Mouse (Mus musculus) frontal cortex, postnatal 25 days (tissue): Measurements from ENCODE around the gene Dnah3.

Experiments
- DNase-seq, 2 experiments: peaks; one replicate each; pipeline ENCODE4 v3.0.0; 2022; ENCODE audit warnings: low spot score in 2 of 2

The Dnah3 gene

GRCm38 (mm10) chr7:120095180-120095579 lies at the start of gene Dnah3:
Dnah3 (minus strand) TSS chr7:120095280.
- no peak for DNase-seq

DNA sequence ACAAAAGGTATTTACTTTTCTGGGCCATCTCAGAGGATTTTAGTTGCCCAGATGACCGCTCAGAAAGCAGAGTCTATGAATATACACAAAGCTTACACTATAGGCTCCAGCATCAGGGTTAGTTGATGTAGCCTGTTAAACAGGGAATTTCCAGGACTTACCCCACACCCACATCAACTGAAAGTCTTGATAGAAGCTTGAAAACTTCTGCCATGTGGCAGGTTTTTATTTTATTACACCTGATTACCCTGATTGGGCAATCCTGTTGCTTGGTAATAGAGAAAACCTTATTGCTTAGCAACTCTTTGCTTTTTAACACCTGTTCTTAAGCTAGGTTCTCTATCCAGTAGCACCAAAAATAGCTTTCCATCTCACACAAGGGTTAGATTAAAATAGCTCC lies 47.7 kb upstream of the Dnah3 start:
- DNase-seq = no peak

DNA sequence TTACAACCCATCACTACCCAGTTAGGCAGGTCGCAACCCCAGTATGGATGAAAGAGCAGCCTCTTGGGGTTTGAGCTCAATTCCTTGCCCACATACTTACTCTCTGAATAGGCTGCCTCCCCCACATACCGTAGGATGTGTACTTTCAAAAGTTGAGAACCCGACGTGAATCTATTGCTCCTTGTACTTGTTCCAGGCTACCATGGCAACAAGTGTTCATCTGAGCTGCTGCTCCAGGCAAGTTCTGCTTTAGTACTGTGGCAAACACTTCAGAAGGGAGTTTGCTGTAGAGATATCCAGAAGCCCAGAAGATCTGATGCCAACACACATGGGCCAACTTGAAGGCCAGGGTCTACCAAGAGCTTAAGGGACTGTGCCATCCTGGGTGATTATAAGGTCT lies 33.9 kb upstream of the Dnah3 start:
- no peak for DNase-seq

GRCm38 (mm10) chr7:120127686-120128059 lies 32.6 kb upstream of the Dnah3 start:
- DNase-seq = no peak

GRCm38 (mm10) chr7:120126976-120127685 lies 32.1 kb upstream of the Dnah3 start:
- no peak for DNase-seq

- DNase-seq = peak; percentile 51 to 68
These were observed 29.8 kb upstream of the Dnah3 start for GRCm38 (mm10) chr7:120124844-120125243.

DNA sequence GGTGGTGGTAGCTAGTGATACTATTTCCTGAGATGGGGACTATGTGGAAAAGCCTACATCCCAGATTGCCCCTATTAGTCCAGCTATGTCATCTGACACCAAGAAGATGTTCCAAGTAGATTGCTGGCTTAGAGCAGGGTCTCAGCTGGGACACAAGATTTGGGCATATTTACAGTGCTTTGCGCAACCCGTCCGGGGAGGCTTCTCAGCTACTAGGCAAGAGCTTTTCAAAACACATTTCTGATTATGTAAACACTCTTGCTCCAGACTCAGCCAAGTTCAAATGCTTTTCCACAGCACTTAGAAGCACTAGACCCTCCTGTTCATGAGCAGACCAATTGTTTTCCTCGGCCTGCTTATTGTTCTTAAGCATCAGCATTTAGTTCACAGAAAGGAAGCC lies 28.7 kb upstream of the Dnah3 start:
- DNase-seq = no peak

DNA sequence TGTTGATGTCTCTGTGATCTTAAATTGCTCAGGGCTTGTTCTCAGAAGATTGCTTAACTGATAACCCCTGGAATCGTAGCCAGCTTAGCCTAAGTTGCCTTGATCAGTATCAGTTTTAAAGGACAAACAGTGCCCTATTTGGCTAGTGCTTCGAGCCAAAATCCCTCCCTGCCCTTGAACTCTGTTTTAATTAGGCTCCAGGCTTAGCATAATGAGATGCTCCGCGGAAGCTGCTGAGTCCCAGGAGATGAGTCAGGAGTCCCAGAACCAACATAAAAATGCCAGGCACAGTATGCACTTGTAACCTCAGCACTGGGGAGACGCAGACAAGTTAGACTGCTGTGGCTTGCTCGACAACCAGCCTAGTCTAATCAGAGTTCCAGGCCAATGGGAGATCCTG lies 22.4 kb upstream of the Dnah3 start:
- no peak for DNase-seq

- DNase-seq = no peak
These were observed 21.9 kb upstream of the Dnah3 start for GRCm38 (mm10) chr7:120116976-120117375.

DNA sequence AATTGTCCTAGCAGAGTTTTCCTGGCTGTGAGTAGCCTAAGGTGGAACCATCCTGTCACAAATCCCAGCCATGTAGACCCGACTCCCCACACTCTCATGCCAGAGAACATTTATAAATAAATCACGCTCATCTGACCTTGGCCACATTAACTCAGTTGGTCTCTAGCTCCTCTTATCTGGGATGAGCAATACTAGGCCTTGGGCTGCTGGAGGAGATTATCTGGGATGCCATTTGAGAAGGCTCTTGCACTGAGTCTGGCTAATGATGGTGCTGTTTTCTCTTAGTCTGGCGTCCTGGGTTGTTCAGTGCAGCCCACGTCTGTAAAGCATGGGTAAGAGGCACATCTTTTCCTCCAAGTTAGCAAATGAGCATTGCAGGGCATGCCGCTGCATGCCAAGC lies 14.6 kb upstream of the Dnah3 start:
- DNase-seq = no peak

- no peak for DNase-seq
These were observed 11.3 kb upstream of the Dnah3 start for GRCm38 (mm10) chr7:120106356-120106755.

GRCm38 (mm10) chr7:120104975-120105374 lies 9.9 kb upstream of the Dnah3 start:
- DNase-seq = no peak

GRCm38 (mm10) chr7:120103019-120103567 lies 8.0 kb upstream of the Dnah3 start:
- no peak for DNase-seq

- DNase-seq = peak; percentile 27 to 39
These were observed 7.3 kb upstream of the Dnah3 start, which contains the start of gene Tmem159 for GRCm38 (mm10) chr7:120102164-120102972. Tmem159 (plus strand) TSS chr7:120102353.

GRCm38 (mm10) chr7:120098403-120098802 lies 3.3 kb upstream of the Dnah3 start:
- DNase-seq = peak; percentile 25 to 36

DNA sequence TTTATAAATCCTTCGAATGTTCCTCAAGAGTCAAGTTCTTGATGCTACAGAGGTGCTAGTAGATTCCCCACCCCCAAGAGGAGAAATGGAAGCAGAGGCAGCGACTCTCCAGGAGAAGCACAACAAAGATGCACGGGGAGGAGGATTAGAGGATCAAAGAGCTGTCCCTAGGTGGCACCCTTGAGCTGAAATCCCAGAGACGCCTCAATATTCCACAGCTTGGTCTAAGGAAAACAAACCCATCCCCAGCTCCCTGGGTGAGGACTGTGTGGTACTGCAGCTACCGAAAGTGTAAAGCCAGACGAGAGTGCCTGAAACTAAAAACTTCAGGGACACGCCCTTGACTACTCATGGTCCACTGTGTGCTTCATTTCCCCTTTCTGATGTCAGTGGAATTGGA lies 2.8 kb upstream of the Dnah3 start:
- DNase-seq = peak; percentile 33 to 43

DNA sequence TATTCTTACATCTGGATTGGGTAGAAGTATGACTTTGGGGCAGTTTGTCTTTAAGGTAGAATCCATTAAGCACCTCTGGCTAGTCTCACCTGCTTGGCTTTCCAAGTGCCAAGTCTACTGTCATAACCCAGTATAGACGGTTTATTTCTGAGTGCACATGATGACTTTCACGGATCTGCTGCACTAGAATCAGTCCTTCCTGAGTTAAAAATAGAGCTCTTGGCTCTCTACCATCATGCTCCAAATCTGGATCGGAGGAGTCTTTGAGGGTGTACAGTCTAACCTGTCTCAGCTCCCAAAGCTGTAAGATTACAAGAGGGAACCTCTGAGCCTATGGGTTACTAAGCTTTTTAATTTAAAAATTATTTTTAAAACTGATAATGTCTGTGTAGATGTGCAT lies 864 bp downstream of the Dnah3 start:
- no peak for DNase-seq

DNA sequence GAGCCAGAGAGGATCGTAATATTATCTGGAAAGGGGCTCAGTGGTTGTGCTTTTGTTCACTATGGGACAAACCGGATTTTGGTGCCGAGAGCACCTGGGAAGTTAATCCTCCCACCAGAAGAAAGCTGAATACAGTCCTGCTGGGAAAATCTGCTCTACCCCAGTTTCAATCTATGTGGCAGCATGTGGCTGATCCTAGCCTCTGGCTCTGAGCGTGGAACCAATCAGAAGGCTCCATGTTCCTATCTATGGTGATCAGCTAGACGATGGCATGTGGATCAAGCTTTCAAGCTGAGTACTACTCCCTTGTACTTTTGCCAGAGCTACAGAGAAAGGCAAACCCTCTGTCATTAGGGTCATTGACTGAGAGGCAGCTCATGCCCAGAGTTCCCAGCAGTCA lies 2.0 kb downstream of the Dnah3 start:
- no peak for DNase-seq

- DNase-seq = no peak
These were observed 14.9 kb downstream of the Dnah3 start for GRCm38 (mm10) chr7:120080177-120080576.

- DNase-seq = no peak
These were observed 25.9 kb downstream of the Dnah3 start for GRCm38 (mm10) chr7:120069164-120069563.

GRCm38 (mm10) chr7:120068114-120068513 lies 27.0 kb downstream of the Dnah3 start:
- no peak for DNase-seq

DNA sequence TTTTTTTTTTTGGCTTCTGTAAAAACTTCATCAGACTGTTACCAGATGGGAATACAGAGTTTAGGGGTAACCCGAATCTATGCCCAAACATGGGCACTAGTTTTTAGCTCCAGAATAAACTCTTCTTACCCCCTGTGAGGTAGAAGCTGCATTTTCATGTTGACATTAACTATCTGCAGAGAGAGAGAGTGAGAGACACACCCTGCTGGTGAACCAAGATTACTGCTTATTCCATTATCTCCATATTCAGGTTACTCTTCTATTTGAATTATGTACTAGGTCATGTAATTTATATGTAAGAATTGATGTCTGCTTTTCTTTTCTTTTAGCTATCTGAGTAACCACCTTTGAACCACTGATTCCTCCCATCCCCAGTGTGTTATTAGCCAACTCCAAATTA lies 31.0 kb downstream of the Dnah3 start:
- no peak for DNase-seq

GRCm38 (mm10) chr7:120055479-120055878 lies 39.6 kb downstream of the Dnah3 start:
- no peak for DNase-seq
